Mouse (Mus musculus) inflammation-experienced regulatory T-cells, adult 6 months (primary cell): Measurements from ENCODE around the gene Pan2. TPM values are rescaled to one million over a fixed set of nuclear protein-coding genes. Genes with fewer than 3 reads are reported as not detected.
A peak's percentile ranks its signal among the peaks of the same experiment; 100 is the strongest.

Experiments
- ATAC-seq: one replicate; pipeline ENCODE4 v1.8.0; 2017
- polyA plus RNA-seq, 3 experiments: library from polyadenylated mRNA; unstranded; fragments of 100-300 nt; shearing (Covaris generic); gene quantifications; one replicate each; pipeline ENCODE4 v1.2.1; 2017

Pan2 gene
- polyA plus RNA-seq, 3 experiments from 2014 or later: 17.4 to 36.9 (median 27.5) TPM

DNA sequence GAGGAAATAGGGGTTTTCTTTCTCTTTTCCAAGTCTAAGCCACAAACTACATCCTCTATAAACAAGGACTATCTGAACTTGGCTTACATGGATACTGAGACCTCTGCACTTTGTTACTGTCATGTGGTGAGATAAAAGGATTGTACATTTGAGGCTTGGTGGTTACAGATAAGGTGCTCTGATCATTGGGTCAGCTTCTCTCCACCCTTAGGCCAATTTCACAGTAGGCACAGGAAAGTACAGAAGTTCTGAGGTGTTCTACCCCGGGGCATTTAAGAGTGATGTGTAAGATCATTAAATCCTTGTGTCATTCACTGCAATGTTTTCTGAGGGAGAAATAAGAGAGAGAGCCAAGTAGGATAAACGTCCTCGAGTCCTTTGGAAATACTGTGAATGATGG is 33.5 kb downstream of the Pan2 start:
- ATAC-seq: no peak

DNA sequence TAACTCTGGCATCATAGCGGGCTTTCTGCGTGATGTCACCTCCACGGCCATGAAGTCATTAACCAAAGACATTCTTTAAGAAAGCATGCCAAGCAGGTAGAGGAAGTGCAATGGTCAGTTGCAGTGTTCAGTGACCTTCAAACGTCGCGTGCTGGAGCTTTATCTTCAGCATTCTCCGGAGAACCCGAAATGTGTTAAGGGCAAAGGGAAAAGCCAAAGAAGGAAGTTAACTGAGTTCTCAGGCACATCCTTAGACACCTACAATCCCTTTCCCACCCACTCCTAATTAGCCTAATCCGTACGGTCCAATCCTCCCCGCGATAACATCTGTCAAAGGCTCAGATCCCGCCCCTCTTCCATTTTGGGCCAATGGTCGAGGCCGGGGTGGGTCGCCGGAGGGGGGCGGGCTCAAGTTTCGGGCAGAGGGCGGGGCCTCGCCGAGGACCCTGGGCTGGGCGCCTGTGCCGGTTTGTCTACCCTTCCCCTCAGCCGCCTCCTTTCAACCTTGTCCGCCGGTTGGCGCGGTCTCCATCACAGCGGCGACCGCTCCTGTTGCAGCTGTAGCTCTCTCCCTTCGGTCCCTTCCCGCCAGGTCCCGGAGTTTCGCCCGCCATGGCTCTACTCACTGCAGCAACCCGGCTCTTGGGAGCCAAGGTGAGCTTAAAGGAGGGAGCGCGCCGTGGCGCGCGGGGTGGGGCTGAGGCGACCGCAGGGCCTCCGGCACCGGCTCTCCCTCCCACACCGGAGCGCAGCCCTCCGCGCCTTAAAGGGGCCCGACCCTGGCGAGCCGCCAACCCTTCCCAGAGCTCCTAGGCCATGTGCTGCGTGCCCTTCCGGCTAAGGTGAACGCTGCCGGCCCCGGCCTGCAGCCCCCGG is 34.4 kb downstream of the Pan2 start, which contains the start of gene Cs:
TSS of gene Cs (plus strand) at position 429 of the 876 bp plus-strand sequence.
- ATAC-seq: peak; percentile 95

DNA sequence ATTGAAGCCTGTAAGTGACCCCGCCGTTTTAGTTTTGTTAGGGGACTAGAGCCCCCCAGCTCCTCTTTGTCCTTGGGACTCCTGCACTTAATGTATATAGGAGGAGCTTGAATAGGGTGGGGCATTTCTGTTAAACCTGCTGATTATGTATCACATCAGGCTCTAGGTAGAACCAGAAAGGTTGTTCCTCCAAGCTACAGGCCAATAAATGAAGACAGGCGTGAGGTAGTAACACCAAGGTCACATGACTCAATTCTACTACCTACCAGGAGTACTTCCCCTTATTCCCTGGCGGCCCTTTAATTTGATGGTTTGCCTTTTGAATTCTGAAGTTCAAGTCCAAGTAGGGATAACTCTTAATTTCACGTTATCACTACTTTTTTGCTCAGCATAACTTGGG is 35.3 kb downstream of the Pan2 start:
- ATAC-seq: no peak

DNA sequence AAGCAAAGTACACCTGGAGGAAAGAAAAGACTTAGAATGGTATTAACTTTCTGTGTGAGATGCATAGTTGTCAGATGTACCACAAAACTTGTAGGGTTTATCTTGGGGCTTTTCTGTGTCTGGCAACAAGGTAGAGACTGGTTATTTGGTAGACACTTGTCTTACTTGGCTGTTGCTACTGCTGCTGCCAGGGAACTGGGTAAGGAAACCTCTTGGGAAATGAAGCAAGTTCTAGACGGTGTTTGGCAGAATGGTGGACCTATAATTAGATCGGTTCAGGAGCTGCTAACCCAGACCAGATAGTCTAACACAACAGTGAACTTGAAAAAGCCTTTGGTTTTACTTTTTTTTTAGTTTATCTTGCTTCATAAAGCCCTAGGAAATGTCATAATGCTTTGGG is 35.8 kb downstream of the Pan2 start:
- ATAC-seq: no peak

DNA sequence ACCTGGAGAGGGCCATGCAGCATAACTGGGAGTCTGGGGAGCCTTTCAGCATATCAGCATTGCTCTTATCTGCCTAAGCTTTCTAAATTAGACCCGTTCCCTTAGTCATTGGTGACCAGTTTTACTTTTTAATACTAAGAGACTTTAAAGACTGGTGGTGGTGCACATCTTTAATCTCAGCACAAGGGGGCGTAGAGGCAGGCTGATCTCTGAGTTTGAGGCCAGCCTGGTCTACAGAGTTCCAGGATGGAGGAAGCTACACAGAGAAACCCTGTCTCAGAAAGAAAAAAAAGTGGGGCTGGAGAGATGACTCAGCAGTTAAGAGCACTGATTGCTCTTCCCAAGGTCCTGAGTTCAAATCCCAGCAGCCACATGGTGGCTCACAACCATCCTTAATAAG is 37.1 kb downstream of the Pan2 start:
- no peak for ATAC-seq

DNA sequence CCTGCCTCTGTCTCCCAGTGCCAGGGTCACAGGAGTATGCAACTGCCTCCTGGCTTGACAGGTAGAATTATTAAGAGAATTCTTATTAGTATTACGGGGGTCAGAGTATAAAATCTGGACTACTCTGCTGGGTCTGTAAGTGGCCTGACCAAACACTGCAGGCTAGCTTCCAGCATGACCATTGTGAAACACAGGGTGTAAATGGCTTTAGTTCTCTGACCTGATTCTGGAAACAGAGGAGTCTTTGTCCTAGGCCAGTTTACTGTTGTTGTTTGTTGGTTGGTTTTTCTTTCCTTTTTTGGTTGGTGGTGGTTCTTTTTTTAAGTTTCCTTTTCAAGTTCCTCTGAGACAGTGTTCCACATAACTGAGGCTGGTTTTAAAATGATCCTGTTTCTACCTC is 40.3 kb downstream of the Pan2 start:
- ATAC-seq: no peak

DNA sequence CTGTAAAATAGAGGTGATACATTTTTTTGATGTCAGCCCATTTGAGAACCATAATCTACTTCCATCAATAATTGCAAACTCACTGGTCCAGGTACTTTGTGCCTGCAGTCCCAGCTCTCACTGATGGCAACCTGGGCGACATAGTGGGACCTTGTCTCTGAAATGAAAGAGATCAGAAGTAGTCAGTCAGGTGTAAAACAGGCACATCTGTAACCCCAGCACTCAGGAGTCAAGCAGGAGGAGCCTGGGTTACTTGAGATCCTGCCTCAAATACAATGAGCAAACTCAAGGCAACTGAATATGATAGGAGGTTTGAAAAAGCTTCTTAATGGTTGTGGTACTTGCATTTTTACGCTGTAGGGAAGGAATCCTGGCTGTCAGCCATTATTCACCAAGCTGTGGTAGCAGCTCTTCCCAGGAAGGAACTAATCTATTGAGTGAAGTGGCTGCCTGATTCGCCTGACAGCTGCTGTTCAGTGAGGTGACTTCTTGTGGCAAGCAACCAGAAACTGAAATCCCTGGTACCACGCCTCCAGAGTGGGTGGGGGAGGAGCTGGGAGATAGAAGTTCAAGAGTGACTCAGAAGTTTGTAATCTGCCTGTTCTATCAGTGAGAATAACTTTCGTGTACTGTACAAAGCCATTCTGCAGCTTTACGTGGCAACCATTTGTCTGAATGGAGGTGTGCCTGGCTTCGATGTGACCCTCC is 41.6 kb downstream of the Pan2 start:
- ATAC-seq: peak; percentile 94

DNA sequence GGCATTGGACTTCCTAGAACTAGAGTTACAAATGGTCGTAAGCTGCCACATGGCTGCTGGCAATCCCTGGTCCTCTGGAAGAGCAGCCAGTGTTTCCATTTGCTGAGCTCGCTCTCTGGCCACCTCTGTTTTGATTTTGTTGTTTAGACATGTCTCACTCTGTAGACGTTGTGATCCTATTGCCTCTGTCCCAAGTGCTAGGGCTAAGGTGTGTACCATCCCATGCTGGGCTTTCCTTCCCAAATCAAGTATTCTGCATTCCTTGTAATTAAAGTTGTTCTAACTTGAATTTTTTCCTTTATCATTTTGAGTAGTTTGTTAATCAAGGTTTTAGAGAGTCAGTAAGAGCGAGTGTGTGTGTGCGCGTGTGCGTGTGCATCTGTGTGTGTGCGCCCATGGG is 44.4 kb downstream of the Pan2 start:
- ATAC-seq: no peak

DNA sequence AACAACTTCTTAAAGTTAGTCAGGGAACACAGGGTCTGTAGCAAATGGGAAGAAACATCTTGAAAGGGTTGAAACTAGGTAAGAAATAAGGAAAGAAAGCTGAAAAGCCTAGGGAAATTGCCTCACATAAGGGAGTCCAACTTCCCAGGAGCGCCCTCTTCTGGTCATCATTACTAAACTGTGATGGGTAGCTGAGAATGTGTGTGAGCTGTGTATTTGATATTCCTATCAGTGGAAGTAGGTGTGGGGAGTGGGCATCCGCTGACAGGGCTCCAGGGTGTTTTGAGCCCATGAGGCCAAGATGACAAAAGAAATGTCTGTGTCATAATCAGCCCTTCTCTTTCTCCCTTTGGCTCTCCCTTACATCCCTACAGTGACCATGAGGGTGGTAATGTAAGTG is 55.7 kb downstream of the Pan2 start:
- no peak for ATAC-seq

DNA sequence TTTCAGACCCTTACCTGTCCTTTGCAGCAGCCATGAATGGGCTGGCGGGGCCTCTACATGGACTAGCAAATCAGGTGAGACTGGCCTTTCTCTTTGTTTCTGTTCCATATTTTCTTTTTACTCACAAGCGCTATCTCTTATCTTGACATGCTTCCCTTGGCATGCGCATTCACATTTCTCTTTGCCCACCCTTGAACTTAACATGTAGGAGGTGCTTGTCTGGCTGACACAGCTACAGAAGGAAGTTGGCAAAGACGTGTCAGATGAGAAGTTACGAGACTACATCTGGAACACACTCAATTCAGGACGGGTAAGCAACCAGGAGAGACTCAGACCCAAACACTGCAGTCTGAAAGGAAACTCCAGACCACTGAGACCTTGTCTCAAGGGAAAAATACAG is 56.1 kb downstream of the Pan2 start:
- ATAC-seq: no peak

DNA sequence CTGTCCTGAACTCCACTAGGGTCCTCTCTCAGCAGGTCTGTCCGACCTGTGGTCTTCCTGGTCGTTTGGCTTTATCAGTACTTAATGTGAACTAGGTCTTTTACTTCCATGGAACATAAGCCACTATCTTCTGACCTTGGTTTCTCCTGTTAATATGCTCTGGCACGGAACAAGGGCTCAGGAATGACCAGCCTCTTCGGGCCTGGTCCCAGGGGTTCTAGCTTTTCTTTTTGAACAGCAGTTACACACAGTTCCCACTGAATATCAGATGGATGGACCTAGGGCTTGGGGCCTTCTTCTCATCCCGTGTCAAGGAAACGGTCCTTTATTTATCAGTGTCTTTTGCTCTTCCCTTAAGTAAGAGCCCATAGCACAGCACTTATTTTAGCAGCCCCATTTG is 58.7 kb downstream of the Pan2 start:
- no peak for ATAC-seq

DNA sequence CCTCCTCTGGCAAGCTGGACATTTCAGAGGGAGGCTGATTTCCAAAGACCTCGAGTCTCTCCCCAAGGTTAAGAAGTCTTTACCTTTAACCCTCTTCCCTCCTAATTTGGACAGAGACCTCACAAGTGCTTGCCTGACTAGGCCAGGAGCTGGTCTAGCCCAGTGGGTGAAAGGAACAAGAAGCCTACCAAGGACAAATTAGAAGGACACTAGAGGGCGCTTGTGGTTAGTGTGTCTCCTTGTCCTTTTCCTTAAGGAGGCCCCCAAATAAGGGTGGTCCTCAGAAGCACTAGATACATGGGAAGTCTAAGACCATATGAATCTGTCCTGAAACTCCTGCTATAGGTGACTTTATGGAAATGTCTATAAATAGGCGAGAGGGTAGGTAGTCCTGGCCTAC is 59.4 kb downstream of the Pan2 start:
- ATAC-seq: no peak

DNA sequence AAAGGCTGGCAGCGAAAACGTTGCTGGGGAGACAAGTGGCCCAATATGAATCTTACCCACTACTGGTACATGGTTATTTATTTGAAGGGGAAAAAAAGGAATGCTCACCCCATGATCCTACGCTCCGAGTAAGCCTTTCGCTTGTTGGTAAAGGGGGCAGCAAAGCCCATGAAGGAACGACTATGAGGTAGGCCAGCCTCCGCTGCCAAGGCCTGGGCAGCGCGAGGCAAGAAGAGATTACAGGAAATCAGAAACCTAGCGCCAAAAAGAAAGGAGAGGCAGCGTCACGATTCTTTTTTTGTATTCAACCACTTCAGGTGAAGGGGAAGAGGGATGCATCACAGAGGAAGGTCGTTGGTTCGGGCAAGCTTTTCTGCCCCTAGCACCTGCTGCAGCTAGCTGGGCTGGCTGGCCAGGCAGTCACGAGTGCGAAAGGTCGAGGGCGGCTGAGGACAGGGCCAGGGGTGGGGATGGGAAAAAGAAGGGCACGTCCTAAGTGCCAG is 64.8 kb downstream of the Pan2 start:
- no peak for ATAC-seq

DNA sequence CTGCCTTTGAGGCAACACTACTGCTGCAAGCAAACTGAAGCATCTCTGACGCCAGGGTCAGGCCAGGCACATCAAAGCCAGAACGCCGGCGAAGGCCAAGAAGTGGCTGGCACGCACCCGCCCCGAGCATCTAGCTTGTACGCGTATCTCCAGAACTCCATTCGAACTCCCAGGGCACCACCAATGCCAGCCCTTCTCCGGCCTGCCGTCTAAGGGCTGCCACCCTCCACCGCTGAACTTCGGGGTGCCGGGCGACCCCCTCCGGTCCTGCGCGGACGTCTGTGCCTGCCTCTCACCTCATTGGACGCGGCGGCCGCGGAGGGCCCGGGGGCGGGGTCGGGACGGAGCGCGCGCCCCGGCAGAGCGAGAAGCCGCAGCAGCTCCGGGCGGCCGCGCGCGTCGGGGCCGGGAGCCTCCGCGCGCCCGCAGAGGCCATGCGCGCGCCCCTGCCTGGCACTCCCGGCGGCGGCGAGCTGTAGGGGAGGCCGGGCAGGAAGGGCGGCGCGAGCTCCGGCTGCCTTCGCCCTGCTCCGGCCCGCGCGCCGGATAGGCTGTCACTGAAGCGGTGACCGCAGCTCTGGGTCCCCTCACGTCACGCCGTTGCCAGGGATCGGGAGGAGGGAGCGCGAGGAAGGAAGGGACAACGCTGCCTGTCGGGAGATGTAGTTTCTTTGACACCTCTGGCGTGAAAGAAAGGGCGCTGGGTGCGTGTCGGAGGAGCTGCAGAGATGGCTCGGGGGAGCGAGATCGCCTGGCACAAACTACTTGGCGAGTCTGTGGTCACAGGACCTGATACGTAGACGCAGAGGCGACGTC is 65.5 kb downstream of the Pan2 start, which contains the start of gene Coq10a:
TSS of gene Coq10a (minus strand) at position 596 of the 816 bp plus-strand sequence.
- ATAC-seq: peak; percentile 87

DNA sequence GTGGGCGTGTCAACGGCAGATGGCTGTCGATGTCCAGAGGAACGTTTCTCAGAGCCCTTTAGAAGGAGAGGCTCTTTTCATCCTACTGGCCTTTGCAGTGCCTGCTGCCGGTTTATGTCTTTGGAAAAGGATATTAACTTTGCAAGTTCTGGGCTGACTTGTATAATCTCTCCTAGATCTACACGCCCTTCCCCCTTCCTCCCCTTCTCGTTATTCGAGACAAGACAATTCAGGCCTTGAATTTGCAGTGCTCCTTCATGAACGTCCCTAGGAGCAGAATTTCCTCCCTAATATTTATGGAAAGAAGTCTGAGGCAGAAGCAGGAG is 66.0 kb downstream of the Pan2 start:
- ATAC-seq: no peak

DNA sequence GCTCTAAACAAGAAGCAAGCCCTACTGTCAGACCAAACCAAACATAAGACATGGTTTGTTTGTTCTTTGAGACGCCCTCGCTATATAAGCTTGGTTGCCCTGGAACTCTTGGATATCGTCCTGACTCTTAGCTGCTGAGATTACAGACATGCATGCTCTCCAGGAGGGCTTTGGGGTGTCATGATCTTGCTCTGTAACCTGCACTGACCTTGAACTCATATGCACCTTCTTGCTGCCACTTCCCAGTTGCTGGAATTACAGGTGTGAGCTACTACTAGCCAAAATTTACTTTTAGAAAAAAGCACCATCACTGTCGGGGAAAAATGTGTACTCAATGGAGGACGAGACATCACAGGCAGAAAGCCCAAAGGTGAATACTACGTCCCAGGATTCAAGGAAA is 66.5 kb downstream of the Pan2 start:
- no peak for ATAC-seq

DNA sequence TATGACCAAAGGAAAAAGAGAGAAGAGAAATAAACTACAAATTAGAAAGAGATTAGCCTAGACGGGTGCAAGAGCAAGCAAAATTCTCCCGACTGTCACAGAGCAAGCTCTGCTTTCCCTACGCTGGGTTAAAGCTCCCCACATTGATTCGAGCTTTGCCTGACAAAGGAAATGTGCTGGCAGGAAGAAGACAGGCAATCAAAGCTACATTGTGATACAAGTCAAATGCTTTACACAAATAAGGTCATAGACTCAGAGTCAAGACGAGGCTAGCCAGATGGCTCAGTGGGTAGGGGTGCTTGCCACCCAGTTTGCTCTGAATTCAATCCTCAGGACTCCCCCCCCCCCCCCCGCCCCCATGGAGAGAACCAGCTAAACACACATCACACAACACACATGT is 66.9 kb downstream of the Pan2 start:
- no peak for ATAC-seq

DNA sequence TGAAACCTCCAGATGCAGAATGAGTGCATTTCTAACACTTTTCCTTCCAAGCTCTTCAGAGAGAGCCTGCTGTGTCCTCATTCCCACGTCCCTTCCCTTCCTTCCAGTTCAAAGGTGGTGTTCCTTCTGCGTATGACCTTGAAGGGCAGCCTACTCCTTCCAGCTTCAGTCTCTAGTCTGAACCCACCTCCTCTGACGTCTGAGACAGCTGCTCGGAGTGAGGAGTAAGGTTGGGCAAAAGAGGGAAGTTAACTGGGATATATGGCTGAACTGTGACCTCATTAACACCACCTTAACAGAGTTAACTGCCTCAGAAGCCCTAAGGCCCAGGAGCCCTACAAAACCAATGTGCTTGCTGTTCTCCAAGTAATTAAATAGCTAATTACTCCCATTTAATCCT is 67.5 kb downstream of the Pan2 start:
- no peak for ATAC-seq

Other genes with a start within 250 kb of the Pan2 start
- 100 to 1,000 TPM; 186 to 360 (median 347) TPM for gene Ptges3, start 244.4 kb upstream of the Pan2 start, polyA plus RNA-seq
- gene Atp5b, start 220.1 kb upstream of the Pan2 start, polyA plus RNA-seq: 100 to 1,000 TPM; 459 to 529 (median 464) TPM
- gene Baz2a, start 211.8 kb upstream of the Pan2 start, polyA plus RNA-seq: 10 to 100 TPM; 37.9 to 63.7 (median 44.3) TPM
- gene Rbms2, start 123.0 kb upstream of the Pan2 start, polyA plus RNA-seq: 10 to 100 TPM; 24.7 to 29.4 (median 27.8) TPM
- gene Gls2, start 108.9 kb upstream of the Pan2 start, polyA plus RNA-seq: under 1 TPM in 2 of 3 experiments, not detected in 1; 0.28 to 0.58 TPM
- 10 to 100 TPM in 2 of 3 experiments, 1 to 10 TPM in 1; 7.1 to 13.6 (median 13.5) TPM for gene Spryd4, start 91.5 kb upstream of the Pan2 start, polyA plus RNA-seq
- gene Mip, start 77.5 kb upstream of the Pan2 start, polyA plus RNA-seq: not detected
- 10 to 100 TPM; 23.2 to 45.9 (median 27.2) TPM for gene Timeless, start 71.3 kb upstream of the Pan2 start, polyA plus RNA-seq
- gene Apon, start 49.2 kb upstream of the Pan2 start, polyA plus RNA-seq: under 1 TPM in 1 of 3 experiments, not detected in 2; 0.34 TPM
- not detected for gene Apof, start 34.7 kb upstream of the Pan2 start, polyA plus RNA-seq
- gene Stat2, start 32.8 kb upstream of the Pan2 start, polyA plus RNA-seq: 10 to 100 TPM; 46.5 to 69.6 (median 52.5) TPM
- not detected for gene Il23a, start 4.6 kb upstream of the Pan2 start, polyA plus RNA-seq
- 100 to 1,000 TPM; 101 to 106 (median 102) TPM for gene Cnpy2, start 19.1 kb downstream of the Pan2 start, polyA plus RNA-seq
- gene Cs, start 34.4 kb downstream of the Pan2 start, polyA plus RNA-seq: 100 to 1,000 TPM; 138 to 155 (median 155) TPM
- 10 to 100 TPM; 12.8 to 19.9 (median 17.3) TPM for gene Coq10a, start 65.7 kb downstream of the Pan2 start, polyA plus RNA-seq
- 1 to 10 TPM; 1.7 to 6.7 (median 3.6) TPM for gene Ankrd52, start 73.8 kb downstream of the Pan2 start, polyA plus RNA-seq
- gene Slc39a5, start 97.9 kb downstream of the Pan2 start, polyA plus RNA-seq: not detected
- gene Nabp2, start 108.2 kb downstream of the Pan2 start, polyA plus RNA-seq: 10 to 100 TPM; 68.8 to 87.0 (median 73.8) TPM
- 10 to 100 TPM; 25.2 to 42.2 (median 37.9) TPM for gene Rnf41, start 108.3 kb downstream of the Pan2 start, polyA plus RNA-seq
- gene Smarcc2, start 155.9 kb downstream of the Pan2 start, polyA plus RNA-seq: 10 to 100 TPM; 53.1 to 64.4 (median 57.2) TPM
- gene Myl6, start 190.8 kb downstream of the Pan2 start, polyA plus RNA-seq: 1,000 to 10,000 TPM in 1 of 3 experiments, 100 to 1,000 TPM in 2; 949 to 1,454 (median 955) TPM
- gene Myl6b, start 195.3 kb downstream of the Pan2 start, polyA plus RNA-seq: 1 to 10 TPM; 2.7 to 4.6 (median 4.5) TPM
- 10 to 100 TPM; 68.4 to 89.7 (median 70.4) TPM for gene Esyt1, start 222.5 kb downstream of the Pan2 start, polyA plus RNA-seq
- 1 to 10 TPM; 5.6 to 9.2 (median 6.0) TPM for gene Zc3h10, start 244.4 kb downstream of the Pan2 start, polyA plus RNA-seq
- gene Rpl41, start 246.0 kb downstream of the Pan2 start, polyA plus RNA-seq: 1,000 to 10,000 TPM; 5,582 to 7,160 (median 6,033) TPM